Mouse (Mus musculus): ENCODE measurements at regions not wholly inside any gene's neighbourhood (a gene's known extent, or its start where the extent isn't known, plus 50 kb on each side); places are given as distances from the start of the nearest gene placed in this dataset.
A peak's percentile ranks its signal among the peaks of the same experiment; 100 is the strongest.
"Not testable (repeated sequence)": the region's sequence is repeated elsewhere in the genome, so short reads cannot be mapped to it uniquely, and the experiment has no call there.

GRCm38 (mm10) chr19:54099292-54099691, 55.3 kb downstream of the Adra2a start:
- DNase-seq (ENCODE audit: low spot score in 2 of 2): no peak

DNA sequence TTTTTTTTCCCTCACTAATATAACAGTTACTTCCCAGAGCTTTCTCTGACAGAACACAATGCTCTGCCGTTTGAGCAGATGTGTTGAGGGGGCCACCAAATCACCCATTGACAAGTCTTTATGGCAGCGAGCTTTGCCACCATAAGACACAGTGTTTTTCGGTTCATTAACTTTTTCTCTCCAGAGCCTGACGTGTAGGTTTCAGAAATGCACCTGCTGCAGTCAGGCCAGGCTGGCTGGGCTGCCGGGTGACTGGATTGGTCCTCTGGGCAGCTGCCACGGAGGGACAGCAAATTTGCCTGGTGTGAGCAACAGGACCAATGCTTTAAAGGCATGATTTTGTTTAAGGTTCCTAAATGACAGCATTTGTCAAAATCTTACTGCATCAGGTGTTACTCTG, 55.8 kb downstream of the Adra2a start:
- DNase-seq (ENCODE audit: low spot score in 2 of 2): no peak

DNA sequence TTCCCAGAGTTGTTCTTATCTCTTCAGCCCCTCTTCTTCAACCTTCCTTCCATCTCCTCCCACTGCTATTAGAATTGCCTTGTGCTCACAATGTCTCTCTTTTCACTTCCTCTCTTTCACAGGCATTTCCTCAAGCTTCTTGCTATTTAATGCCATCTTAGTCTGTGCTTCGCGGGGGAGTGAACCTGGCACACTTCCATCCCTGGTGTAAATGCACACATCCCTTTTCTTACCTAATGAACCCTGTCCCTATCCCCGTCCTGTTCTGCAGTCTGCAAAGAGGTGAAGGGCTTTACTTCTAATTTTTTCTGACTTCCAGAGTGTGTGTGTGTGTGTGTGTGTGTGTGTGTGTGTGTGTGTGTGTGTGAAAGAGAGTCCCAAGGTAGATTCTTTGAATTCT, 62.6 kb downstream of the Adra2a start:
- no peak for DNase-seq (ENCODE audit: low spot score in 2 of 2)

DNA sequence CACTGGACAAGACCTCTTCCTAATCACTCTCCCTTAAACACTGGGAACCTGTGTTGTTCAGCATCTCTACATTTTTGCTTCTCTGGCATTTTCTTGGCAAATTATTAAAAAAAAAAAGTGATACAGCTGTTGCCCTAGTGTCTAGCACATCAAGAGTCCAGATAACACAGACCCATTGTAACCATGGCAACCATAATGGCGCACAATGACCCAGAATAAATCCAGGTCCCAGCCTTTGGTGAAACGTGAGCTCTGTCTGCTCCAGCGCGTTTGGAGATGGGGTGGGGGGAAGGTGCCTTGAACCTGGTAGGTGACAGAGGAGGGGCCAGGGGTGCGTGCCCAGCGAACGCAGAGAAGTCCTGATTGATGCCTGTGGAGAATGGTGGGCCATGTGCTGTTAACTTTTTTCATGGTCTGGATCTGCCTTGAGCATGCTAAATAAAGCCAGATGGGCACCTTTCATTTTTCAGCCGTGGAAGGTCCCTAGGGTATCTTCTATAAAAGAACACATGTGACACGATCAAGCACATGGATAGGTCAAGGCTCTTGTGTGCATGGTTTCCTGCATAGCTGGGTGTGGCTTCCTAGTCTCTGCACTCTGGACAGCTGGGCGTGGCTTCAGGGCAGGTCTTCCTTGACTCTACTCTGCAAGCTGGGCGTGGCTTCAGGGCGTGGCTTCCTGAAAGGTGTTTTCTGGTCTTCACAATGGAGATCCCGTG, 63.3 kb downstream of the Adra2a start:
- DNase-seq (ENCODE audit: low spot score in 2 of 2): peak; percentile 18 to 54

- DNase-seq (ENCODE audit: low spot score in 2 of 2): no peak
These were observed 66.1 kb downstream of the Adra2a start for GRCm38 (mm10) chr19:54110080-54110479.

GRCm38 (mm10) chr19:54112691-54113090, 68.7 kb downstream of the Adra2a start:
- no peak for DNase-seq (ENCODE audit: low spot score in 2 of 2)

DNA sequence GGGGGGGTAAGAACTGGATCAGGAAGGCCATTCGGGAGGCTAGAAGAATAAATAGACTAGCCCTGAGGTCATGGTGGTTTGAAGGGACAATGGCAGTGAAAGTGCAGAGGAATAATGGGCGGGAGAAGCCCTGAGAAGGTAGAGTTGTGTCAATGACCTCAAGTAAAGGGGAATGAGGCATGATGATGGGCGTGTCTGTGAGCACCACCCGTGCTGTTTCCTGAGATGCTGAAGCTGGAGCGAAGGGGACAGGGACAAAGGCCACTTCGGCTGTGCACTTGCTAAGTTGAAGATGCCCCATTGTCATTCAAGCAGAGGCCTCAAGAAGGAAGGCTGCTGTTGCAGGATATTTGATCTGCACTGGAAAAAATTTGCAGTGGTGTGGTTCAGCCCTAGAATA, 69.5 kb downstream of the Adra2a start:
- DNase-seq (ENCODE audit: low spot score in 2 of 2): no peak

- peak; percentile 29 to 33 for DNase-seq (ENCODE audit: low spot score in 2 of 2)
These were observed 70.8 kb downstream of the Adra2a start for GRCm38 (mm10) chr19:54114588-54115317.

DNA sequence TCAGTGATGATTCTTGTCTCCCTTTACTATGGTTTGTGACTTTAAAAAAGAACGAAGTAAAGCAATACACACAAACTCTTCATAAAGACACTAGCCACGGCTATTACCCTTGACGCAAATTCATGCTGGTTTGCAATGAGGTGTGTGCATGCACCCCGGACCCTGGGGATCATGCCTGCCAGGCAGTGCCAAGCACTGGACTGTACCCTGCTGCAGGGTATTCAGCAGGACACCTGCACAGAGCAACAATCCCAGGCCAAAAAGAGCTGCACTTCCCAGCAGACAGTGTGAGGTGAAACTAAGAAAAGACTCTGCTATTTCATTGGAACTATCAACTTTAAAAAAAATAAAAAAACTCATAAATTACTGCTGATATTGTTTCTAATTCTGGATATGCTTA, 71.4 kb downstream of the Adra2a start:
- DNase-seq (ENCODE audit: low spot score in 2 of 2): no peak

GRCm38 (mm10) chr19:54116829-54117228, 72.9 kb downstream of the Adra2a start:
- DNase-seq (ENCODE audit: low spot score in 2 of 2): no peak

GRCm38 (mm10) chr19:54117676-54118075, 73.7 kb downstream of the Adra2a start:
- no peak for DNase-seq (ENCODE audit: low spot score in 2 of 2)

DNA sequence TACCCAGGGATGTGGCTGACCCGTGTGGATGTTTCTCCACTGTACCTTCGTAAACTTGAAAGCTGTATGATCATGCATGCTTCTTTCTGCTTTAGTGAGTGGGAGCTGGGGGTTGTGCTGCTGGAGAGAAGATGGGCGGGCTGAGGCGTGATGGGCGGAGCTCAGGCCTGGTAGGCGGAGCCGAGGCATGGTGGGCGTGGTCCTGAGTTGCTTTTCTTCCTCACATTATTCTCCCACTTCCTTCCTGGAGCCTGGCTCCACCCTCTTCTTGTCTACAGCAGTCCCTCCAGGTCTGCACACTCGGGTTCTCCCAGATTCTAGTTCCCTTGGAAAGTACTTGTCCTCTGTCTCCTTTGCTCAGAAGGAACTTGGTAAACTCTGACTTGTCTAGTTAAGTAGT, 79.6 kb downstream of the Adra2a start:
- no peak for DNase-seq (ENCODE audit: low spot score in 2 of 2)

DNA sequence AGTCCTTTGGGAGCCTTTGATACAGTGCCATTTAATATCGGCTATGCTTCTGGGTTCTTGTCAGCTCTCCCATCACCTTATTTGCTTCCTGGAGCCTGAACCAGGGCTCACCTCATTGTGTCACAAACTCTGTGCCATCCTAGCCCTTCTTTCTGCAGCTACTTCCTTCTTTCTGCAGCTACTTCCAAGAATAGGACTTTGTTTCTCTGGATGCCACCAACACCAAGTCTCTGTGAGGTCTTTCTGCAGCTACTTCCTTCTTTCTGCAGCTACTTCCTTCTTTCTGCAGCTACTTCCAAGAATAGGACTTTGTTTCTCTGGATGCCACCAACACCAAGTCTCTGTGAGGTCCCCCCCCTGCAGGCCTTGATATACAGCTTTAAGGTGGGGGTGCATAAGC, 107.8 kb downstream of the Adra2a start:
- not testable (repeated sequence) for DNase-seq (ENCODE audit: low spot score in 2 of 2)

GRCm38 (mm10) chr19:54154400-54154799, 110.4 kb downstream of the Adra2a start:
- no peak for DNase-seq (ENCODE audit: low spot score in 2 of 2)

DNA sequence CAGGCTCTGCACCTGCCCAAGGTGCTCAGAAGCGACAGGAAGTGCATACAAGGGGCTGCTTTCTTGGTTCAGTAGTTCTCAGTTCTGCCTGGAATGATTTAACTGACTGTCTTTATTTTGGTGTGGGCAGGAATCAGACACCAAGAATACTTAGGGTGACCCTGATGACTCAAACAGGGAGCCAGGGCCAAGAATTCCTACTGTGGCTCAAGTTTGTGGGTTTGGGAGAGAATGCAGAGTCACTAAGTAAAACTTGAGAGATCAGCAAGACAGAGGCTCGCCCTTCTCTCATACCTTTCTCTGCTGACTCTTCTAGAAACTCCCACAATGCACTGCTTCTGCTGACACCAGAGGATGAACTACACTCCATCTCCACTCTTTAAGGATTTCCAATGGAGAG, 126.4 kb downstream of the Adra2a start:
- no peak for DNase-seq (ENCODE audit: low spot score in 2 of 2)

GRCm38 (mm10) chr19:54174090-54175055, 130.4 kb downstream of the Adra2a start:
- DNase-seq (ENCODE audit: low spot score in 2 of 2): no peak

GRCm38 (mm10) chr19:54175766-54176165, 131.8 kb downstream of the Adra2a start:
- DNase-seq (ENCODE audit: low spot score in 2 of 2): no peak

- no peak for DNase-seq (ENCODE audit: low spot score in 2 of 2)
These were observed 133.5 kb downstream of the Adra2a start for GRCm38 (mm10) chr19:54177491-54177890.

DNA sequence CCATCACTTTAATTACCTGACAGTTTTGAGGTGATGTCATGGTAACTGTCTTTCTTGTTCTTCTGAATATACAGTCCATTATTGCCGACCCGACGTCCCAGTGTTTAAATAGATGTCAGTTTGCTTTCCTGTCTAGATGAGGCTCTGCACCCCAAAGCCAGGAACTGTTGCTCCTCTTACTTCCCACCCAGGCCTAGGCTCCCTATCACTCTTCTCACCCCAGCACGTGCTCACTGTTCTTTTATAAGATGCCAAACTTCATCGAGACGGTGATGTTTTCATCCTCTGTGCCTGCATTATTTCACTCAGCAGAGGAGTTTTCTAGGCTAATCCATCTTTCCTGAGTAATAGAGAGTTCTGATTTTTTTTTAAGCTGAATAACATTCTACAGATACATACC, 156.5 kb downstream of the Adra2a start:
- DNase-seq (ENCODE audit: low spot score in 2 of 2): no peak

- DNase-seq (ENCODE audit: low spot score in 2 of 2): no peak
These were observed 158.5 kb downstream of the Adra2a start for GRCm38 (mm10) chr19:54202456-54202855.

GRCm38 (mm10) chr19:54206819-54207218, 162.9 kb downstream of the Adra2a start:
- DNase-seq (ENCODE audit: low spot score in 2 of 2): no peak

GRCm38 (mm10) chr19:54212169-54212568, 168.2 kb downstream of the Adra2a start:
- no peak for DNase-seq (ENCODE audit: low spot score in 2 of 2)
